Mouse (Mus musculus): Measurements from ENCODE around the gene AI413582. TPM values are rescaled to one million over a fixed set of nuclear protein-coding genes. Genes with fewer than 3 reads are reported as not detected.
A peak's percentile ranks its signal among the peaks of the same experiment; 100 is the strongest.

Gene AI413582
- total and polyA plus RNA-seq, 2 experiments from 2014 or later, result 11.1 to 18.5 TPM

GRCm38 (mm10) chr17:27557927-27558661 lies 7.5 kb downstream of the AI413582 start:
- H3K4me2 ChIP-seq (ENCODE audit: low read depth, low read length), result peak overlapping the region; percentile 96
- 26% methylated on average over 14 of the region's 14 CpGs for WGBS
- H3K9me3 ChIP-seq (replicated peaks; ENCODE audit: control insufficient read depth, low read length), result no peaks in the 10 kb centered on the region
- peaks cover 20% of the 10 kb centered on the region for H3K4me1 ChIP-seq (ENCODE audit: control insufficient read depth, insufficient read depth)
- no peak for TF ChIP-seq EP300 (IDR thresholded peaks at IDR 0.05; ENCODE audit: low read depth)
- no peak for TF ChIP-seq CTCF (IDR thresholded peaks at IDR 0.05; ENCODE audit: low read depth)
- peak overlapping the region; percentile 81 for H3K4me3 ChIP-seq (ENCODE audit: low read depth, low read length)
- no peak overlapping the region for H3K27ac ChIP-seq (ENCODE audit: low read depth)
- no peaks in the 10 kb centered on the region for H3K36me3 ChIP-seq (replicated peaks; ENCODE audit: control insufficient read depth, insufficient read depth, low read length)
- DNase-seq (ENCODE audit: low spot score) (no peak), ATAC-seq (ENCODE audit: insufficient read depth, low read depth) (no peak)
- H3K27me3 ChIP-seq (ENCODE audit: control insufficient read depth, insufficient read depth, low read length), result no peaks in the 10 kb centered on the region
- 0 out of 2 replicates have a peak overlapping the region, but pooled peaks have one; percentile 4 for H3K9ac ChIP-seq (replicated peaks; ENCODE audit: low read depth, low read length)

GRCm38 (mm10) chr17:27557181-27557926 lies 8.2 kb downstream of the AI413582 start:
- peak; percentile 16 for TF ChIP-seq CTCF (IDR thresholded peaks at IDR 0.05; ENCODE audit: low read depth)
- no peak for TF ChIP-seq EP300 (IDR thresholded peaks at IDR 0.05; ENCODE audit: low read depth)
- WGBS, result under 1% methylated on average over 52 of the region's 75 CpGs
- H3K4me2 ChIP-seq (ENCODE audit: low read depth, low read length), result peak overlapping the region; percentile 96
- DNase-seq (ENCODE audit: low spot score) (no peak), ATAC-seq (ENCODE audit: insufficient read depth, low read depth) (peak; percentile 32)
- peak overlapping the region; percentile 86 for H3K27ac ChIP-seq (ENCODE audit: low read depth)
- H3K4me3 ChIP-seq (ENCODE audit: low read depth, low read length), result peak overlapping the region; percentile 81
- peaks cover 20% of the 10 kb centered on the region for H3K4me1 ChIP-seq (ENCODE audit: control insufficient read depth, insufficient read depth)
- no peaks in the 10 kb centered on the region for H3K36me3 ChIP-seq (replicated peaks; ENCODE audit: control insufficient read depth, insufficient read depth, low read length)
- no peaks in the 10 kb centered on the region for H3K9me3 ChIP-seq (replicated peaks; ENCODE audit: control insufficient read depth, low read length)
- H3K9ac ChIP-seq (replicated peaks; ENCODE audit: low read depth, low read length), result peak overlapping the region; percentile 83
- no peaks in the 10 kb centered on the region for H3K27me3 ChIP-seq (ENCODE audit: control insufficient read depth, insufficient read depth, low read length)

- WGBS, result under 1% methylated on average over 79 of the region's 79 CpGs
- peaks cover 20% of the 10 kb centered on the region for H3K4me1 ChIP-seq (ENCODE audit: control insufficient read depth, insufficient read depth)
- H3K4me2 ChIP-seq (ENCODE audit: low read depth, low read length), result peak within 1 kb of the TSS; percentile 96
- H3K27ac ChIP-seq (ENCODE audit: low read depth), result peak within 1 kb of the TSS; percentile 86
- H3K9ac ChIP-seq (replicated peaks; ENCODE audit: low read depth, low read length), result peak within 1 kb of the TSS; percentile 83
- TF ChIP-seq CTCF (IDR thresholded peaks at IDR 0.05; ENCODE audit: low read depth) (no peak), EP300 (IDR thresholded peaks at IDR 0.05; ENCODE audit: low read depth) (0 out of 2 replicates have a peak, but pooled peaks have one; percentile 27)
- H3K4me3 ChIP-seq (ENCODE audit: low read depth, low read length), result peak within 1 kb of the TSS; percentile 81
- H3K36me3 ChIP-seq (replicated peaks; ENCODE audit: control insufficient read depth, insufficient read depth, low read length), result no peaks in the 10 kb centered on the region
- peak; percentile 82 for ATAC-seq (ENCODE audit: insufficient read depth, low read depth)
- no peaks in the 10 kb centered on the region for H3K27me3 ChIP-seq (ENCODE audit: control insufficient read depth, insufficient read depth, low read length)
- H3K9me3 ChIP-seq (replicated peaks; ENCODE audit: control insufficient read depth, low read length), result no peaks in the 10 kb centered on the region
- DNase-seq (ENCODE audit: low spot score), result peak; percentile 79
These were observed 9.1 kb downstream of the AI413582 start, which contains the start of gene Hmga1 for GRCm38 (mm10) chr17:27556315-27557011. Gene Hmga1 (plus strand): TSS chr17:27556497.

GRCm38 (mm10) chr17:27555512-27556172 lies 9.9 kb downstream of the AI413582 start:
- Histone ChIP-seq H3K9ac (replicated peaks; ENCODE audit: low read depth, low read length) (peak overlapping the region; percentile 50; the same call in 1 of the 2 replicates), H3K4me3 (ENCODE audit: low read depth, low read length) (peak overlapping the region; percentile 81), H3K9me3 (replicated peaks; ENCODE audit: control insufficient read depth, low read length) (no peaks in the 10 kb centered on the region), H3K27ac (ENCODE audit: low read depth) (peak overlapping the region; percentile 86), H3K36me3 (replicated peaks; ENCODE audit: control insufficient read depth, insufficient read depth, low read length) (no peaks in the 10 kb centered on the region), H3K27me3 (ENCODE audit: control insufficient read depth, insufficient read depth, low read length) (no peaks in the 10 kb centered on the region), H3K4me2 (ENCODE audit: low read depth, low read length) (peak overlapping the region; percentile 96), H3K4me1 (ENCODE audit: control insufficient read depth, insufficient read depth) (peaks cover 20% of the 10 kb centered on the region)
- DNase-seq (ENCODE audit: low spot score) (no peak), ATAC-seq (ENCODE audit: insufficient read depth, low read depth) (peak; percentile 31; the same call in 1 of the 2 replicates)
- WGBS, result 1% methylated on average over 54 of the region's 55 CpGs
- no peak for TF ChIP-seq CTCF (IDR thresholded peaks at IDR 0.05; ENCODE audit: low read depth)
- TF ChIP-seq EP300 (IDR thresholded peaks at IDR 0.05; ENCODE audit: low read depth), result no peak; the same call in 1 of the 2 replicates

Data from heart, postnatal 0 days (tissue).